Mouse (Mus musculus): ENCODE data around the gene Phc2. TPM values are rescaled to one million over a fixed set of nuclear protein-coding genes. Genes with fewer than 3 reads are reported as not detected.
A peak's percentile ranks its signal among the peaks of the same experiment; 100 is the strongest.

Gene Phc2
- polyA plus RNA-seq, 1 experiment = 64.6 TPM

- 70% methylated on average over 7 of the region's 7 CpGs for WGBS
- H3K27me3 ChIP-seq (replicated peaks; ENCODE audit: control insufficient read depth, insufficient read depth, low read length) = no peaks in the 10 kb centered on the region
- DNase-seq = peak; percentile 26
- 0 out of 2 replicates have a peak, but pooled peaks cover 3% of the 10 kb centered on the region for H3K4me1 ChIP-seq (ENCODE audit: control insufficient read depth, insufficient read depth, low read length)
- no peak overlapping the region for H3K27ac ChIP-seq (ENCODE audit: insufficient read depth, low read depth, low read length)
- no peak overlapping the region for H3K4me3 ChIP-seq (ENCODE audit: insufficient read depth, low read depth, low read length)
- TF ChIP-seq CTCF (conservative IDR thresholded peaks at IDR 0.05; ENCODE audit: insufficient read depth, insufficient read length, low read depth, low read length) = no peak
- no peak for TF ChIP-seq POLR2A (IDR thresholded peaks at IDR 0.05; ENCODE audit: low read depth, low read length)
- no peaks in the 10 kb centered on the region for H3K36me3 ChIP-seq (ENCODE audit: control insufficient read depth, insufficient read depth, low read length)
These were observed 127.5 kb downstream of the Phc2 start for GRCm38 (mm10) chr4:128782037-128782436.

DNA sequence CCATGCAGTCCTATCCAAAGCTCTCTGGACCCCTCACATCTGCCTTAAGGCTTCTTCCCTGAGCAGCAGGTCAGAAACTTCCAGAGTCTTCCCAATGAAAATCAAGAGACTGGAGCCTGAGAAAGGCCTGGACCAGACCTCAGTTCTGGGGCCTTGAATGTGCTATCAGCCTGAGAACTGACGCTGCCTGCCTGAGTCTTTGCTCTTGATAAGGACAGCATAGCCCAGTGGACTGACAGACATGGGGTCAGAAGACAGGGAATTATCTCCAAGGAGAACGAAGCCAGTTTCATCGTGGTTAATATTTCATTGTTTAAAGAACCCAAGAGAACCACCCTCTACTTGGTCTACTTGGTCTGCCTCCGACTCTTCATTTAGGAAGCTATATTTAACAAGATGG lies 128.1 kb downstream of the Phc2 start:
- 0 out of 2 replicates have a peak, but pooled peaks cover 3% of the 10 kb centered on the region for H3K4me1 ChIP-seq (ENCODE audit: control insufficient read depth, insufficient read depth, low read length)
- no peaks in the 10 kb centered on the region for H3K36me3 ChIP-seq (ENCODE audit: control insufficient read depth, insufficient read depth, low read length)
- no peak overlapping the region for H3K27ac ChIP-seq (ENCODE audit: insufficient read depth, low read depth, low read length)
- H3K4me3 ChIP-seq (ENCODE audit: insufficient read depth, low read depth, low read length) = no peak overlapping the region
- no peaks in the 10 kb centered on the region for H3K27me3 ChIP-seq (replicated peaks; ENCODE audit: control insufficient read depth, insufficient read depth, low read length)
- no peak for DNase-seq
- WGBS = 42% methylated on average over 4 of the region's 4 CpGs
- TF ChIP-seq CTCF (conservative IDR thresholded peaks at IDR 0.05; ENCODE audit: insufficient read depth, insufficient read length, low read depth, low read length) (no peak), POLR2A (IDR thresholded peaks at IDR 0.05; ENCODE audit: low read depth, low read length) (no peak)

GRCm38 (mm10) chr4:128784950-128785631 lies 130.6 kb downstream of the Phc2 start:
- H3K4me3 ChIP-seq (ENCODE audit: insufficient read depth, low read depth, low read length) = no peak overlapping the region
- H3K4me1 ChIP-seq (ENCODE audit: control insufficient read depth, insufficient read depth, low read length) = 0 out of 2 replicates have a peak, but pooled peaks cover 3% of the 10 kb centered on the region
- no peaks in the 10 kb centered on the region for H3K36me3 ChIP-seq (ENCODE audit: control insufficient read depth, insufficient read depth, low read length)
- no peaks in the 10 kb centered on the region for H3K27me3 ChIP-seq (replicated peaks; ENCODE audit: control insufficient read depth, insufficient read depth, low read length)
- TF ChIP-seq CTCF (conservative IDR thresholded peaks at IDR 0.05; ENCODE audit: insufficient read depth, insufficient read length, low read depth, low read length) (no peak), POLR2A (IDR thresholded peaks at IDR 0.05; ENCODE audit: low read depth, low read length) (no peak)
- no peak for DNase-seq
- 75% methylated on average over 15 of the region's 15 CpGs for WGBS
- no peak overlapping the region for H3K27ac ChIP-seq (ENCODE audit: insufficient read depth, low read depth, low read length)

GRCm38 (mm10) chr4:128785921-128786654 lies 131.6 kb downstream of the Phc2 start:
- H3K4me1 ChIP-seq (ENCODE audit: control insufficient read depth, insufficient read depth, low read length) = 0 out of 2 replicates have a peak, but pooled peaks cover 3% of the 10 kb centered on the region
- H3K27me3 ChIP-seq (replicated peaks; ENCODE audit: control insufficient read depth, insufficient read depth, low read length) = no peaks in the 10 kb centered on the region
- TF ChIP-seq POLR2A (IDR thresholded peaks at IDR 0.05; ENCODE audit: low read depth, low read length) (no peak), CTCF (conservative IDR thresholded peaks at IDR 0.05; ENCODE audit: insufficient read depth, insufficient read length, low read depth, low read length) (no peak)
- no peak overlapping the region for H3K4me3 ChIP-seq (ENCODE audit: insufficient read depth, low read depth, low read length)
- no peaks in the 10 kb centered on the region for H3K36me3 ChIP-seq (ENCODE audit: control insufficient read depth, insufficient read depth, low read length)
- H3K27ac ChIP-seq (ENCODE audit: insufficient read depth, low read depth, low read length) = no peak overlapping the region
- DNase-seq = no peak
- WGBS = 86% methylated on average over 11 of the region's 11 CpGs

DNA sequence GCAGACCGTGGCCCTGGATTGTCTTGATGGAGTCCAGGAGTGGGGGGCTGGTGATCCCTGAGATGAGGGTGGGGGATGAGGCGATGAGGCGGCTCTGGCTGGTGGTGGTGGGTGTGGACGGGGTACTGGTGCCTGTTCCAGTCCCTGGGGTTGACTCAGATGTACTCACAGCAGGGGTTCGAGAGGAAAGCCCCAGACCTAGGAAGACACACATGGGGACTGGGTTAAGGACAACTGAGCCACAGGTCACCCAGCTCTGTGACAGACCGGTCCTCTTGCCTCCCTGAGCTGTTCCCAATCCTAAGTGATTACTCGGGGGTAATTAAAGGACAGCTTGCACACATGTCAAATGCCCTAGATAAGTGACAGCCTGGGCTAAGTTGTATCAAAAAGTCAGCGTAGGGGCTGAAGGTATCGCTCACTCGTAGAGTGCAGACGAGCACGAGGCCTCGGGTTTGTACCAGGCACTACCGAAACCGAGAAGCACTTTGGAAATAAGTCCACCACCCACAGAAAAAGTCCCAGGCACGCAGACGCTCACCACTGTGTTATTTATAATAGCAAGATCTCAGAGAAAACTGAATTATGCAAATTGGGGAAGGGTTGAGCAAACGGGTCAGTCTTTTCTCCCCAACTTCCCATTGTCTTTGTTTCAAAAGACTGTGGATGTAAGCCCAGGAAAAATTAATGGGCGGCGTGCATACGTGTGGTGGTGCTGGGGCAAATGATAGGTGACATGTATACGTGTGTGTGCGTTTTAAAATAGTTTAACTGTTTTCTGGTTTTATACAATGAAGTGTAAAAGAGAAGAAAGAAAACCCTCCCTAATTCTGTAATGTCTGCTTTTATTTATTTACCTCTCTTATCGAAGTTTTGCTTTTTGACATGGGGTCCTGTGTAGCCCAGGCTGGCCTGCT lies 132.8 kb downstream of the Phc2 start:
- TF ChIP-seq POLR2A (IDR thresholded peaks at IDR 0.05; ENCODE audit: low read depth, low read length) (no peak), CTCF (conservative IDR thresholded peaks at IDR 0.05; ENCODE audit: insufficient read depth, insufficient read length, low read depth, low read length) (no peak)
- no peak overlapping the region for H3K4me3 ChIP-seq (ENCODE audit: insufficient read depth, low read depth, low read length)
- no peak overlapping the region for H3K27ac ChIP-seq (ENCODE audit: insufficient read depth, low read depth, low read length)
- 0 out of 2 replicates have a peak, but pooled peaks cover 3% of the 10 kb centered on the region for H3K4me1 ChIP-seq (ENCODE audit: control insufficient read depth, insufficient read depth, low read length)
- H3K36me3 ChIP-seq (ENCODE audit: control insufficient read depth, insufficient read depth, low read length) = no peaks in the 10 kb centered on the region
- WGBS = 92% methylated on average over 24 of the region's 24 CpGs
- no peaks in the 10 kb centered on the region for H3K27me3 ChIP-seq (replicated peaks; ENCODE audit: control insufficient read depth, insufficient read depth, low read length)
- DNase-seq = no peak

- H3K4me1 ChIP-seq (ENCODE audit: control insufficient read depth, insufficient read depth, low read length) = 0 out of 2 replicates have a peak, but pooled peaks cover 3% of the 10 kb centered on the region
- H3K4me3 ChIP-seq (ENCODE audit: insufficient read depth, low read depth, low read length) = no peak overlapping the region
- H3K27me3 ChIP-seq (replicated peaks; ENCODE audit: control insufficient read depth, insufficient read depth, low read length) = no peaks in the 10 kb centered on the region
- TF ChIP-seq POLR2A (IDR thresholded peaks at IDR 0.05; ENCODE audit: low read depth, low read length) (no peak), CTCF (conservative IDR thresholded peaks at IDR 0.05; ENCODE audit: insufficient read depth, insufficient read length, low read depth, low read length) (no peak)
- 93% methylated on average over 4 of the region's 4 CpGs for WGBS
- no peaks in the 10 kb centered on the region for H3K36me3 ChIP-seq (ENCODE audit: control insufficient read depth, insufficient read depth, low read length)
- no peak for DNase-seq
- no peak overlapping the region for H3K27ac ChIP-seq (ENCODE audit: insufficient read depth, low read depth, low read length)
These were observed 133.6 kb downstream of the Phc2 start for GRCm38 (mm10) chr4:128788108-128788507.

Data from kidney, adult 2 months (tissue).